Mouse (Mus musculus) olfactory bulb, adult 2 months (tissue): ENCODE measurements at regions not wholly inside any gene's neighbourhood (a gene's known extent, or its start where the extent isn't known, plus 50 kb on each side); places are given as distances from the start of the nearest gene placed in this dataset.

Experiments used
- CTCF ChIP-seq: fragments of 200-500 bp; IDR thresholded peaks from 2 replicates; pipeline ENCODE4 v1.5.1; 2012; ENCODE audit warnings: low read depth, mild to moderate bottlenecking, low read length, moderate library complexity; ENCODE audit not compliant: insufficient read depth
- POLR2A ChIP-seq: fragments of 200-500 bp; IDR thresholded peaks from 2 replicates; pipeline ENCODE4 v1.6.1; 2012; ENCODE audit warnings: mild to moderate bottlenecking, low read depth, low read length, moderate library complexity; ENCODE audit not compliant: insufficient read depth

- TF ChIP-seq POLR2A (no peak), CTCF (no peak)
Observed at GRCm38 (mm10) chr19:48125731-48126130, 80.1 kb upstream of the Sorcs3 start.
